Comparison of ENCODE assay signal across 14 mouse cellular contexts in genomic region chr3:21484052-21484451, GRCm38 (mm10).
A peak's percentile ranks its signal among the peaks of the same experiment; 100 is the strongest.
DNase-seq lines count a peak whose midpoint lies in the region; ATAC-seq lines count a peak whose summit lies in the region.
"Had no signal": no experiment of that assay in that cellular context is flagged by ENCODE, and none has a peak within 500 bp of the region (broad histone marks: within the 10 kb centered on the region; RNA-seq: fewer than 3 reads in every experiment).

No protein-coding gene starts in this region.

- intact Hi-C loops in left cerebral cortex, postnatal 25 days (cut with DNase I) = loop anchor here (5.0 kb wide), 2 partner anchors 453 to 592 kb away; no protein-coding TSS in a partner anchor

- DNase-seq in layer of hippocampus, adult 11-12 months (ENCODE audit: low spot score) = peak; percentile 42
- DNase-seq in layer of hippocampus, adult 9-10 months (ENCODE audit: low spot score) = no peak
- DNase-seq in A20 (ENCODE audit: low read depth, low spot score) = peak; percentile 73
- peak; percentile 90 for DNase-seq in brain, adult 2 months (ENCODE audit: low read depth, low spot score)
- peak; percentile 49 to 88 for DNase-seq in left cerebral cortex, postnatal 25 days (ENCODE audit: low spot score in 2 of 2)
- no peak for DNase-seq in embryo, embryonic 11 days
- no peak for DNase-seq in heart, postnatal 4 days
- DNase-seq: adrenal gland, postnatal 36 days; gastrocnemius, postnatal 25 days; kidney, adult 9 months; thymus, postnatal 25 days had no signal

- ATAC-seq in CD4-positive, CD25-positive, alpha-beta regulatory T cell, adult 4 months = no peak
- ATAC-seq: inflammation-experienced regulatory T-cells, adult 6 months; midbrain, embryonic 16.5 days had no signal

Comparison
In these comparisons a context has a peak if more than half of its experiments do, and no peak if none do; other contexts are left out.
1. DNase-seq: peak in layer of hippocampus, adult 11-12 months (single experiment), A20 (single experiment), brain, adult 2 months (single experiment) and left cerebral cortex, postnatal 25 days (2 of 2); none in layer of hippocampus, adult 9-10 months (single experiment), embryo, embryonic 11 days (single experiment) and heart, postnatal 4 days (single experiment).